Mouse (Mus musculus): ENCODE measurements around the gene Nlgn1. TPM values are rescaled to one million over a fixed set of nuclear protein-coding genes. Genes with fewer than 3 reads are reported as not detected.

Gene Nlgn1
- polyA plus RNA-seq (2012; rRNA removed) (0.01 TPM in 1 of 2 replicates, not detected in the other), polyA plus RNA-seq (2014; fragmentation: Nextera tagmentation; extraction: Ambion mirVana) (not detected in 2 replicates)

DNA sequence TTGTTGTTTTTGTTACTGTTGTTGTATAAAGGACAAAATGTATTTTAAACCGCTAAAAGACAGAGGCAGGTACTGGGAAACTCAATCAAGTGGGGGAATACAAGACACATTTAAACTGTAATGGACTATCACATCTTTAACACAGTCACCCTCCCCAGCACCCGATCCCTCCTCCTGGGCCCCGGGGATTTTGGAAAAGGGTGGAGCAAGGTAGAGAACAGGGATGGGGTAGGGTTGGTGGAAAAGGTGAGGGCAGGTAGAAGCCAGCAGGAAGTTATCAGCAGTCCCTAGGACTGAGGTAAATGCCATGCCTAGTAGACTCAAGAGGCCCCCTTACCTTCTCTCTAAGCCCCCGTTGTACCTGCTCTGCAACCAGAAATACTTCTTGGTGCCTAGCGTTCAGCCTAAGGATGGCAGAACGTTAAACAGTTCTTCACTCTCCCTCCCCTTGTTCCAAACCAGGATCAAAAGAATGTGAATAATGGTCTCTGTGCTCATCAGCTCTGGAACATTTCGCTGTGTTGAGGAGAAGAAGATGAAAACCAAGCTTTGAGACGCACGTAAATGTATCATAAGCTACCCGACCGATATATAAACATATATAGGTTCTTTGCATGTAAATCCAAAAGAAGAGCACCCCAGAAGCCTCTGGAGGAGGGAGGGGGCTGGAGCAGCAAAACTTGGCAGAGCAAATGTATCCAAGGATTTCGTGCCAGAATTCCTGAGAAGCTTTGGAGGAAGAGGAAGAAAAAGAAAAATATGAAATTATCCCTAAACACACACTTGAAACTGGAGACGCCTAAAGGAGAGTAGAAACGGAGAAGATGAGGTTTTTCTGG, at the start of gene Nlgn1:
TSS of gene Nlgn1 (minus strand) at position 61 of the 839 bp plus-strand sequence.
- H3K9me3 ChIP-seq (ENCODE audit: control insufficient read depth, low read length), result no peaks in the 10 kb centered on the region
- H3K4me1 ChIP-seq (replicated peaks; ENCODE audit: control insufficient read depth in 2 of 2, insufficient read depth in 2 of 2, low read length in 1 of 2), result no peaks in the 10 kb centered on the region
- H3K27ac ChIP-seq, result no peak within 1 kb of the TSS
- H3K36me3 ChIP-seq (replicated peaks; ENCODE audit: control insufficient read depth, insufficient read depth, low read depth), result no peaks in the 10 kb centered on the region
- 3% methylated on average over 14 of the region's 14 CpGs for WGBS (ENCODE audit: insufficient replicate concordance)
- ATAC-seq (ENCODE audit: insufficient read depth), result no peak
- H3K4me3 ChIP-seq (ENCODE audit: insufficient read depth in 1 of 2, low read depth in 2 of 2, low read length in 2 of 2), result no peak within 1 kb of the TSS
- no peak for TF ChIP-seq EP300 (IDR thresholded peaks at IDR 0.05; ENCODE audit: low read depth)
- TF ChIP-seq CTCF (IDR thresholded peaks at IDR 0.05; ENCODE audit: low read depth), result no peak
- no peak within 1 kb of the TSS; the same call in 1 of the 2 replicates for H3K4me2 ChIP-seq (ENCODE audit: low read depth)
- peaks cover 29% of the 10 kb centered on the region for H3K27me3 ChIP-seq (ENCODE audit: control insufficient read depth, insufficient read depth, low read length)
- DNase-seq (ENCODE audit: low read depth in 3 of 3, low spot score in 3 of 3), result no peak
- no peak within 1 kb of the TSS for H3K9ac ChIP-seq (replicated peaks)

DNA sequence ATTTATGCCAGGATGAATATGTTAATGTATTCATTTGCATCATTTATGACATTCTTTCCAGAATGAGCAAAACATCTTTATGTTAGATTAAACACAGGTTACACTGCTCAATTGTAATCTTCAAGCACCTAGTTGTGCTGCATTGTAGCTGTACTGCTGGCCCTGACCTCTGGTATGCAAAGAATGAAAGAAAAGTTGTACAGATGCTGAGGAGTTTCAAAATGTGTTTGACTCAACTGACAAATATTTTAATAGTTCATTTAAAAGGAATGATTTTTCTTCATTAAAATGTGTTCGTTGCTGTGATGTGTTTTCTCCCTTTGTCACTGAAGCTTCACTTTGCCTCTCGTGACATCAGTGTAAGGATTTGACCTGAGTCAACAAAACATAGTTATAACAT, 46.0 kb upstream of the Nlgn1 start:
- Histone ChIP-seq H3K36me3 (replicated peaks; ENCODE audit: control insufficient read depth, insufficient read depth, low read depth) (no peaks in the 10 kb centered on the region), H3K4me1 (replicated peaks; ENCODE audit: control insufficient read depth in 2 of 2, insufficient read depth in 2 of 2, low read length in 1 of 2) (no peaks in the 10 kb centered on the region), H3K4me2 (ENCODE audit: low read depth) (no peak overlapping the region), H3K9ac (replicated peaks) (no peak overlapping the region), H3K4me3 (ENCODE audit: insufficient read depth in 1 of 2, low read depth in 2 of 2, low read length in 2 of 2) (no peak overlapping the region), H3K27ac (no peak overlapping the region), H3K9me3 (ENCODE audit: control insufficient read depth, low read length) (no peaks in the 10 kb centered on the region), H3K27me3 (ENCODE audit: control insufficient read depth, insufficient read depth, low read length) (no peaks in the 10 kb centered on the region)
- DNase-seq (ENCODE audit: low read depth in 3 of 3, low spot score in 3 of 3) (no peak), ATAC-seq (ENCODE audit: insufficient read depth) (no peak)
- TF ChIP-seq EP300 (IDR thresholded peaks at IDR 0.05; ENCODE audit: low read depth), result no peak
- no peak for TF ChIP-seq CTCF (IDR thresholded peaks at IDR 0.05; ENCODE audit: low read depth)
- 34% methylated on average over 2 of the region's 2 CpGs for WGBS (ENCODE audit: insufficient replicate concordance)

DNA sequence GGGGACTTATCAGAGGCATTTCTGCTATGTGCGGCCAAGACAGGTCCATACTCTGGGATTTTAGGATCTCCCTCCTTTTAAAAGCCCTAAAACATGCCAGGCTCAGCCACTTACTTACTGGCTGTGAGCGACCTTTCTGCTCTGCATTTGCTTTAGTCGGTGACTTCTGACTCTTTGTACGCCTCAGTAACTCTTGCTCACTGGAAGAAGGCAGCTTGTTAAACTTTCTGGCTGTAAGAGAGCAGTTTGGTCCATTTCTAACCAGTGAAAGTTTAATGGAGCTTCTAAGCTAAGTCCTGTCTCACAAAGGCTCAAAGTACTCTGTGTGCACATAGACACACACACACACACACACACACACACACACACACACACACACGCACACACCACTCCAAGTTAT, 22.8 kb upstream of the Nlgn1 start:
- TF ChIP-seq EP300 (IDR thresholded peaks at IDR 0.05; ENCODE audit: low read depth), result no peak
- no peak for TF ChIP-seq CTCF (IDR thresholded peaks at IDR 0.05; ENCODE audit: low read depth)
- Histone ChIP-seq H3K9me3 (ENCODE audit: control insufficient read depth, low read length) (no peaks in the 10 kb centered on the region), H3K9ac (replicated peaks) (no peak overlapping the region), H3K4me3 (ENCODE audit: insufficient read depth in 1 of 2, low read depth in 2 of 2, low read length in 2 of 2) (no peak overlapping the region), H3K4me2 (ENCODE audit: low read depth) (no peak overlapping the region), H3K27ac (no peak overlapping the region), H3K4me1 (replicated peaks; ENCODE audit: control insufficient read depth in 2 of 2, insufficient read depth in 2 of 2, low read length in 1 of 2) (no peaks in the 10 kb centered on the region), H3K27me3 (ENCODE audit: control insufficient read depth, insufficient read depth, low read length) (no peaks in the 10 kb centered on the region), H3K36me3 (replicated peaks; ENCODE audit: control insufficient read depth, insufficient read depth, low read depth) (no peaks in the 10 kb centered on the region)
- DNase-seq (ENCODE audit: low read depth in 3 of 3, low spot score in 3 of 3) (no peak), ATAC-seq (ENCODE audit: insufficient read depth) (no peak)
- 64% methylated on average over 5 of the region's 5 CpGs for WGBS (ENCODE audit: insufficient replicate concordance)

DNA sequence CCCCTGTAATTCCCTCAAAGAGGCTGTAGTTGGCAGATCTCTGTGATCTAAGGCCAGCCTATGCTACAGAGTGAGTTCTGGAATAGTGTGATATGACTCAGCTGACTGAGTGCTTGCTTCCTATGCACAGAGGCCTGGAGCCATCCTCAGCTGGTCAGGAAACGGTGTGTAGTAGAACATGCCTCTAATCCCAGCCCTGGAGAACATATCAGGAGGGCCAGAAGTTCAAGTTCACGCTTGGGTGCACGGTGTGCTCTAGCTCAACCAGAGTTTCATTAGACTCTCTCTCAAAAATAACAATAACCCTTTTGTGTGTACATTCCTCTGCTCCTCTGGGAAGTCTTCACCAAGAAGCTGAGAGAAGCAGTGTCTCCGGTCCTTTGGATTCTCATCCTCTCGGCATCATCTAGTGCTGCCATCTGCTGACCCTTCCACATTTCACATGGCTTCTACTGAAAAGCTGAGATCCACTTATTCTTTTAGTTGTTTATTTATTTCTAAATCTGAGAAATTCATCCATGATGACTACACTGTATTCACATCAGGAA, 22.3 kb upstream of the Nlgn1 start:
- Histone ChIP-seq H3K27me3 (ENCODE audit: control insufficient read depth, insufficient read depth, low read length) (no peaks in the 10 kb centered on the region), H3K4me2 (ENCODE audit: low read depth) (no peak overlapping the region), H3K4me1 (replicated peaks; ENCODE audit: control insufficient read depth in 2 of 2, insufficient read depth in 2 of 2, low read length in 1 of 2) (no peaks in the 10 kb centered on the region), H3K4me3 (ENCODE audit: insufficient read depth in 1 of 2, low read depth in 2 of 2, low read length in 2 of 2) (no peak overlapping the region), H3K36me3 (replicated peaks; ENCODE audit: control insufficient read depth, insufficient read depth, low read depth) (no peaks in the 10 kb centered on the region), H3K9ac (replicated peaks) (no peak overlapping the region), H3K27ac (no peak overlapping the region), H3K9me3 (ENCODE audit: control insufficient read depth, low read length) (no peaks in the 10 kb centered on the region)
- TF ChIP-seq EP300 (IDR thresholded peaks at IDR 0.05; ENCODE audit: low read depth) (no peak), CTCF (IDR thresholded peaks at IDR 0.05; ENCODE audit: low read depth) (no peak)
- DNase-seq (ENCODE audit: low read depth in 3 of 3, low spot score in 3 of 3) (no peak), ATAC-seq (ENCODE audit: insufficient read depth) (no peak)
- 56% methylated on average over 5 of the region's 5 CpGs for WGBS (ENCODE audit: insufficient replicate concordance)

DNA sequence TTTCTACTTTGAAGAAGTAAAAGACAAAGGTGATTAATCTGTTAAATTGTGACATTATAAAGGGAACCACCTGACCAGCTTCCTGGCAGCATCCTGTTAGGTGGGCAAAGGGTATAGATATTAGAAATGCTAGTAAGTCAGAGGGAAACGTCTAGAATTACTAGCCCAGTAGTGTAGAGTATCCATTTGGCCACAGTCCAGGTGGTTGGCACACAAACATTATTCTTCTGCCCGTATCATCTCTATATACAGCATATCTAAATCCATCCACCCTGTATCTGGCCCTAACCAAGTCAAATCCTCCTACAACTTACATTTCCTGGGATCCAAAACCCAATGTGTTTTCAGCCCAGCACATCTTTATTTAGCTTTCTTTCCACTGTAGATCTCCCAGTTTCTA, 5.2 kb upstream of the Nlgn1 start:
- Histone ChIP-seq H3K4me2 (ENCODE audit: low read depth) (no peak overlapping the region), H3K27ac (no peak overlapping the region), H3K9me3 (ENCODE audit: control insufficient read depth, low read length) (no peaks in the 10 kb centered on the region), H3K36me3 (replicated peaks; ENCODE audit: control insufficient read depth, insufficient read depth, low read depth) (no peaks in the 10 kb centered on the region), H3K4me3 (ENCODE audit: insufficient read depth in 1 of 2, low read depth in 2 of 2, low read length in 2 of 2) (no peak overlapping the region), H3K27me3 (ENCODE audit: control insufficient read depth, insufficient read depth, low read length) (peaks cover 13% of the 10 kb centered on the region), H3K4me1 (replicated peaks; ENCODE audit: control insufficient read depth in 2 of 2, insufficient read depth in 2 of 2, low read length in 1 of 2) (no peaks in the 10 kb centered on the region), H3K9ac (replicated peaks) (no peak overlapping the region)
- TF ChIP-seq EP300 (IDR thresholded peaks at IDR 0.05; ENCODE audit: low read depth), result no peak
- no peak for TF ChIP-seq CTCF (IDR thresholded peaks at IDR 0.05; ENCODE audit: low read depth)
- 28% methylated on average over 2 of the region's 2 CpGs for WGBS (ENCODE audit: insufficient replicate concordance)
- DNase-seq (ENCODE audit: low read depth in 3 of 3, low spot score in 3 of 3), result no peak
- ATAC-seq (ENCODE audit: insufficient read depth), result no peak

All from liver, embryonic 14.5 days (tissue).